Comparison of ENCODE assay signal across 18 mouse cellular contexts in the genomic region with DNA sequence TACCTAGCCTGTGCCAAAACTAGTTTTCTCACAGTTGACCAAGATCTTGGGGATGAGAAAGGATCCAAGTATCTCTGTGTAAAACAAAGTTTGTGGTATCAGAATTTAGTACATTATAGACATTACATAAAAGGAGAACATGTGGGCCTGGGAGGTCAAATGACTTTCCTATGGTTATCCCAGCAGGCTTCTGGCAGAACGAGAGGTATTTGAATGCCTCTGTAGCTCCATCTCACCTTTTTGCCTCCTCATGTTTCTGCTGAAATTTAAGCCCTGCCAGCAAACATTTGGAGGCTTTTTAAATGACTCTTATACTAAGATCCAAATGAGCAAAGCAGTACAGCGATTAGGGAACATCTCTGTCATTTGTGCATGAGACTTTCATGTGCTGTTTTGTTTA.
"Had no signal": no experiment of that assay in that cellular context is flagged by ENCODE, and none has a peak within 500 bp of the region (broad histone marks: within the 10 kb centered on the region; RNA-seq: fewer than 3 reads in every experiment).

No protein-coding gene starts in this region.

- H3K4me3 ChIP-seq: kidney, embryonic 15.5 days; limb, embryonic 10.5 days; limb, embryonic 13.5 days; lung, embryonic 15.5 days; neural tube, embryonic 12.5 days; neural tube, embryonic 15.5 days had no signal

- DNase-seq: kidney, adult 8-10 months; kidney, postnatal 10 days; kidney, postnatal 36 days; liver; liver, postnatal 0 days; lung, postnatal 10 days; lung, postnatal 4 days; midbrain, embryonic 14.5 days; right cerebral cortex, adult 18-20 months; right cerebral cortex, postnatal 14 days; right cerebral cortex, postnatal 4 days; thymus, postnatal 36 days had no signal

- ATAC-seq: liver, postnatal 0 days had no signal

- H3K4me1 ChIP-seq: kidney, embryonic 15.5 days; limb, embryonic 10.5 days; limb, embryonic 13.5 days; lung, embryonic 15.5 days; neural tube, embryonic 12.5 days; neural tube, embryonic 15.5 days had no signal
